Mouse (Mus musculus) spleen, adult 2 months (tissue): Measurements from ENCODE around the gene Mob3a. TPM values are rescaled to one million over a fixed set of nuclear protein-coding genes. Genes with fewer than 3 reads are reported as not detected.

Experiments
- DNase-seq, 2 experiments: peaks; one replicate each; pipeline versions ENCODE4 v3.0.0 to v3.0.0-alpha.2; 2012 to 2021; ENCODE audit warnings: low spot score in 2 of 2, low read depth in 1 of 2
- H3K27ac ChIP-seq: fragments of 200-500 bp; 2 replicates; pipeline ENCODE4 v1.5.1; 2012; ENCODE audit warnings: low read length, inconsistent platforms; ENCODE audit not compliant: insufficient read depth
- H3K27me3 ChIP-seq: fragments of 200-500 bp; 2 replicates; pipeline ENCODE4 v1.6.1; 2012; ENCODE audit warnings: mild to moderate bottlenecking, moderate library complexity, low read length, inconsistent platforms; ENCODE audit not compliant: control insufficient read depth, insufficient read depth
- H3K36me3 ChIP-seq: fragments of 200-500 bp; 2 replicates; pipeline ENCODE4 v1.6.1; 2012; ENCODE audit warnings: mild to moderate bottlenecking, low read length, inconsistent platforms; ENCODE audit not compliant: control insufficient read depth, insufficient read depth
- H3K4me1 ChIP-seq: fragments of 200-500 bp; 2 replicates; pipeline ENCODE4 v1.6.1; 2011; ENCODE audit warnings: inconsistent platforms; ENCODE audit not compliant: control insufficient read depth, insufficient read depth, insufficient read length
- H3K4me3 ChIP-seq: fragments of 200-500 bp; 2 replicates; pipeline ENCODE4 v1.5.1; 2011; ENCODE audit warnings: mild to moderate bottlenecking, inconsistent platforms; ENCODE audit not compliant: insufficient read depth, insufficient read length; ENCODE audit errors: extremely low read depth
- CTCF ChIP-seq: fragments of 200-500 bp; IDR thresholded peaks from 2 replicates; pipeline ENCODE4 v1.5.1; 2011; ENCODE audit warnings: mild to moderate bottlenecking, inconsistent platforms; ENCODE audit not compliant: insufficient read depth, insufficient read length, insufficient replicate concordance; ENCODE audit errors: extremely low read depth
- POLR2A ChIP-seq: fragments of 200-500 bp; IDR thresholded peaks from 2 replicates; pipeline ENCODE4 v1.6.1; 2011; ENCODE audit warnings: low read depth, low read length, inconsistent platforms
- WGBS: fragments of 180-500 bp; shearing (Covaris S2); methylation state at CpG from one replicate; pipeline ENCODE4 v1.1.7; 2018; 5-methylcytosine and 5-hydroxymethylcytosine counted together
- polyA plus RNA-seq: library from polyadenylated mRNA; depleted of rRNA; stranded (reverse); fragments of >200 nt; gene quantifications from 2 replicates; pipeline ENCODE4 v1.2.3, GENCODE M21; 2012

Gene Mob3a
- polyA plus RNA-seq, 1 experiment = 130 TPM

GRCm38 (mm10) chr10:80678601-80679377, 23.0 kb downstream of the Mob3a start:
- Histone ChIP-seq H3K27me3 (no peaks in the 10 kb centered on the region), H3K27ac (peak overlapping the region; percentile 98), H3K4me3 (0 out of 2 replicates have a peak overlapping the region, but pooled peaks have one; percentile 8), H3K4me1 (peaks cover 61% of the 10 kb centered on the region), H3K36me3 (peaks cover 4% of the 10 kb centered on the region; the same call in 1 of the 2 replicates)
- TF ChIP-seq CTCF (no peak), POLR2A (no peak)
- DNase-seq = no peak
- WGBS = 19% methylated on average over 9 of the region's 10 CpGs

DNA sequence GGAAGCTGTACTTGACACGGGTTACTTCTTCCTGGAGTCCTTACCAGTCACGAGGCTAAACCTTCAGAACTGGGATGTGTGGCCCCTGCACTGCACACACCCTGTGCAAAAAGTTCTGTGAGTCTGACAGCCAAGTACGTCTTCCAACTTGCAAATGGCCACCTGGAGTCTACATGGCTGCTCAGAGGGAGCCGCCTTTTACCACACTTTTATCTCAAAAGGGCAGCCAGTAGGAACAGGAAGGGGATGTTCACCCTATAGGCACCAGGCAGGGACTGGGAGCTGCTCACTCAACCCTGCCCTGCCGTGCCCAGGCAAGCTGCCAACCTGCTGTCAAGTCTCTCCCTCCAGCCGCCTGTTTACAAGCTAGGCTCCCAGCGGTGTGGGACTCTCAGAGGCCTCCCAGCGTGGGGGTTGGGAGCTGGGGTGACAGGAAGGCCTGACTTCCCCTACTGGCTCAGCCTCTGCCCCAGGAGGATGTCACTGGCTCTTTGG, 23.8 kb downstream of the Mob3a start, which contains the start of gene Mknk2:
TSS of gene Mknk2 (minus strand) at position 171 of the 495 bp plus-strand sequence.
- H3K4me3 ChIP-seq = peak within 1 kb of the TSS; percentile 65
- peak within 1 kb of the TSS; percentile 98 for H3K27ac ChIP-seq
- H3K4me1 ChIP-seq = peaks cover 61% of the 10 kb centered on the region
- peaks cover 10% of the 10 kb centered on the region for H3K36me3 ChIP-seq
- TF ChIP-seq POLR2A (0 out of 2 replicates have a peak, but pooled peaks have one; percentile 3), CTCF (no peak)
- DNase-seq = peak in 1 of 2 experiments; percentile 92
- H3K27me3 ChIP-seq = no peaks in the 10 kb centered on the region
- under 1% methylated on average over 8 of the region's 8 CpGs for WGBS

GRCm38 (mm10) chr10:80677128-80677875, 24.5 kb downstream of the Mob3a start:
- H3K4me1 ChIP-seq = peaks cover 64% of the 10 kb centered on the region
- peaks cover 17% of the 10 kb centered on the region for H3K36me3 ChIP-seq
- H3K27me3 ChIP-seq = no peaks in the 10 kb centered on the region
- DNase-seq = no peak
- peak overlapping the region; percentile 65 for H3K4me3 ChIP-seq
- TF ChIP-seq POLR2A (no peak; the same call in 1 of the 2 replicates), CTCF (no peak)
- WGBS = 3% methylated on average over 9 of the region's 9 CpGs
- peak overlapping the region; percentile 98 for H3K27ac ChIP-seq

GRCm38 (mm10) chr10:80676198-80676928, 25.4 kb downstream of the Mob3a start:
- Histone ChIP-seq H3K36me3 (peaks cover 24% of the 10 kb centered on the region), H3K4me3 (peak overlapping the region; percentile 82), H3K4me1 (peaks cover 67% of the 10 kb centered on the region), H3K27me3 (no peaks in the 10 kb centered on the region), H3K27ac (peak overlapping the region; percentile 98)
- TF ChIP-seq POLR2A = peak; percentile 99
- no peak for TF ChIP-seq CTCF
- WGBS = under 1% methylated on average over 66 of the region's 78 CpGs
- DNase-seq = peak; percentile 99 to 100

- peaks cover 66% of the 10 kb centered on the region for H3K4me1 ChIP-seq
- TF ChIP-seq POLR2A = no peak
- no peak for TF ChIP-seq CTCF
- peaks cover 30% of the 10 kb centered on the region for H3K36me3 ChIP-seq
- peak overlapping the region; percentile 82 for H3K4me3 ChIP-seq
- H3K27ac ChIP-seq = peak overlapping the region; percentile 56
- under 1% methylated on average over 45 of the region's 54 CpGs for WGBS
- no peaks in the 10 kb centered on the region for H3K27me3 ChIP-seq
- no peak for DNase-seq
Observed at GRCm38 (mm10) chr10:80675405-80676197, 26.2 kb downstream of the Mob3a start.

GRCm38 (mm10) chr10:80674851-80675404, 26.8 kb downstream of the Mob3a start:
- Histone ChIP-seq H3K4me3 (peak overlapping the region; percentile 82), H3K27me3 (no peaks in the 10 kb centered on the region), H3K4me1 (peaks cover 65% of the 10 kb centered on the region)

More at GRCm38 (mm10) chr10:80674851-80675404, 26.8 kb downstream of the Mob3a start:
- Histone ChIP-seq H3K36me3 (peaks cover 36% of the 10 kb centered on the region), H3K27ac (peak overlapping the region; percentile 56)
- TF ChIP-seq CTCF = no peak
- no peak for TF ChIP-seq POLR2A
- whole genome bisulfite sequencing = 4% methylated on average over 6 of the region's 6 CpGs
- DNase-seq = no peak
